Mouse (Mus musculus): ENCODE results near the gene Dtx3l.

DNA sequence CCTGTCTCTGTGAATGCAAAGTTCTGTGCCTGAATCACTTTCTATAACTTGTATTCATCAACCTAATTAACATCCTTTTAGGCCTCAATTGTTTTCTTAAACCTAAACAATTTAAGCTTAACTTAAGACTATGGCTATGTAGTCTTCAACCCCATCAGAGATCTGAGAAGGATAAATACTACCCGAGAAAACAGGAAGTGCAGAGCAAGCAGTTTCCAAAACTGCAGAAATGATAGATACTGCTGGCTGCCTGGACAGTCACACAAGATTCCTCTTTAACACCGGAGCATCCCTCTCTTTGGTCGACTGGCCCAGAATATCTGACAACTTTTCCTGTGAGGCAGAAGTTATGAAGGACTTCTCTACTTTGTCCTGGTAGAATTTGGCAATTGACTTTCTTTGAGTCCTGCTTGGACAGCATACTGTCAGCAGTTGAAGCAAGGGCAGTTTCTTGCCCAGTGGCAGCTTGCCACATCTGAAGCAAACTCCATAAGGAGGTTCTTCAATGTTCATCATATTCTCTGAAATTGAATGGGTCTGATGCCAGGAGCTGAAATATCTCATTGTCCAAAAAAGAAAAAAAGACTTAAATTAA, 16.6 kb downstream of the Dtx3l start:
- TF ChIP-seq POLR2A (IDR thresholded peaks at IDR 0.05; ENCODE audit: low read depth, low read length), result no peak
- TF ChIP-seq CTCF (IDR thresholded peaks at IDR 0.05; ENCODE audit: extremely low read depth, insufficient read depth, insufficient read length, insufficient replicate concordance), result no peak
